Mouse (Mus musculus): Measurements from ENCODE around the gene Cdca5. TPM values are rescaled to one million over a fixed set of nuclear protein-coding genes. Genes with fewer than 3 reads are reported as not detected.

Cdca5 gene
- polyA plus RNA-seq, 1 experiment from 2014 or later: 2.5 TPM

DNA sequence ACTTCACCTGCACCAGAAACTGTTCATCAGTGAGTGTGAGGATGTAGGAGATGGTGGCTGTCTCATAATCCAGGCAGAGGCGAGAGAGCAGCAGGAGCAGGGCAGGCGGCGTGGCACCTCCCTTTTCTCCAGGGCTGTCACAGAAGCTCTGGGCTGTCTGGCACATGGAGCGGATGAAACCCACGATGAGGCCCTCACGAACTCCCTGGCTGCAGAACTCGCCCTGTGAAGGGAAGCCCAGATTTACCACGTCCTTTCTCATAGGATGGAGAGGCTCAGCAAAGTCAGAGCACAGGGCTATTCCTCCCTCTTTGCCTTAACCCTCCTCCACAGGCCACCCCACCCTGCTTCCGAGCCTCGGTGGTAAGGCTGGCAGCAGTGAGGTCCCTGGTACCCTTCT is 14.9 kb upstream of the Cdca5 start:
- Histone ChIP-seq H3K36me3 (ENCODE audit: inconsistent target) (peaks cover 18% of the 10 kb centered on the region; the same call in 1 of the 2 replicates), H3K27ac (no peak overlapping the region), H3K79me2 (ENCODE audit: inconsistent target) (peaks cover 22% of the 10 kb centered on the region), H3K4me3 (ENCODE audit: inconsistent target) (no peak overlapping the region)
- WGBS (ENCODE audit: missing documents): 89% methylated on average over 8 of the region's 10 CpGs

- Histone ChIP-seq H3K27ac (no peak overlapping the region), H3K36me3 (ENCODE audit: inconsistent target) (peaks cover 18% of the 10 kb centered on the region; the same call in 1 of the 2 replicates), H3K4me3 (ENCODE audit: inconsistent target) (no peak overlapping the region), H3K79me2 (ENCODE audit: inconsistent target) (peaks cover 30% of the 10 kb centered on the region)
- 93% methylated on average over 31 of the region's 31 CpGs for WGBS (ENCODE audit: missing documents)
Observed at GRCm38 (mm10) chr19:6070571-6071250, 14.1 kb upstream of the Cdca5 start.

DNA sequence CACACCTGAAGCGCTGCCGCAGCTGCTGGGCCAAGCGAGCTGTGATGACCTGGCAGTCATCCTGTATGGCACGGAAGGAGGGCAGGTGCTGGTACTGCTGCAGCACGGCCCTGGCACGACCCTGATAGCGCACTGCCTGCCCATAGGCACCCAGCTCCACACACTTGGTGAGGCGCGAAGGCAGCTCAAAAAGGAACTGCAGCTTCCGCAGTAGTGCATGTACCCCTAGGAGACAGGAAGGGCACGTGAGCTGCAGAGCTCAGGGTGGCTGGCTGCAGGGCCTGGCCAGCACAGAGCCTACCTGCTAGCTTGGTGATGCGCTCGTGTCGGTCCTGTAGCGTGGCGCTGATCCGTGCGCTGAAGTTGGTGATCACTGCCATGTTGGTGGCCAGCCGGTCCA is 13.5 kb upstream of the Cdca5 start:
- no peak overlapping the region for H3K4me3 ChIP-seq (ENCODE audit: inconsistent target)
- 60% methylated on average over 11 of the region's 19 CpGs for WGBS (ENCODE audit: missing documents)
- H3K79me2 ChIP-seq (ENCODE audit: inconsistent target): peaks cover 36% of the 10 kb centered on the region
- H3K36me3 ChIP-seq (ENCODE audit: inconsistent target): peaks cover 18% of the 10 kb centered on the region; the same call in 1 of the 2 replicates
- no peak overlapping the region for H3K27ac ChIP-seq

DNA sequence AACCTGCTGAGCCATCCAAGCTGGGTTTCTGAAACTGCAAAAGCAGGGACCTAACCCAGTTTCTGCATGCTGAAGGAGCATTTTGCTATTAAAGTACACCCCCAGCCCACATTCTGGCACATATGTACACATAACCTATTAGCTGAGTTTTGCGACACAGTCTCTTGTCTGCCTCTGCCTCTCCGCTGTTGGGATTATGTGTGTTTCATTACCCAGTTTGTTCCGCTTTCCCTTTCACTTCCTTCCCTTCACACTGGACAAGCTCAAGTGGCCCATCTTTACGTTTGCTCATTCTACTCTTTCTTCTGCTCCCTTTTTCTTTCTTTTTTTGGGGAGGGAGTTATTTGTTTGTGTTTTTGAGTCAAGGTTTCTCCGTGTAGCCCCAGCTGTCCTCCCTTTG is 10.9 kb upstream of the Cdca5 start:
- Histone ChIP-seq H3K27ac (peak overlapping the region; percentile 72), H3K4me3 (ENCODE audit: inconsistent target) (peak overlapping the region; percentile 7; the same call in 1 of the 2 replicates), H3K36me3 (ENCODE audit: inconsistent target) (peaks cover 14% of the 10 kb centered on the region; the same call in 1 of the 2 replicates), H3K79me2 (ENCODE audit: inconsistent target) (peaks cover 42% of the 10 kb centered on the region)
- 32% methylated on average over 5 of the region's 5 CpGs for WGBS (ENCODE audit: missing documents)

DNA sequence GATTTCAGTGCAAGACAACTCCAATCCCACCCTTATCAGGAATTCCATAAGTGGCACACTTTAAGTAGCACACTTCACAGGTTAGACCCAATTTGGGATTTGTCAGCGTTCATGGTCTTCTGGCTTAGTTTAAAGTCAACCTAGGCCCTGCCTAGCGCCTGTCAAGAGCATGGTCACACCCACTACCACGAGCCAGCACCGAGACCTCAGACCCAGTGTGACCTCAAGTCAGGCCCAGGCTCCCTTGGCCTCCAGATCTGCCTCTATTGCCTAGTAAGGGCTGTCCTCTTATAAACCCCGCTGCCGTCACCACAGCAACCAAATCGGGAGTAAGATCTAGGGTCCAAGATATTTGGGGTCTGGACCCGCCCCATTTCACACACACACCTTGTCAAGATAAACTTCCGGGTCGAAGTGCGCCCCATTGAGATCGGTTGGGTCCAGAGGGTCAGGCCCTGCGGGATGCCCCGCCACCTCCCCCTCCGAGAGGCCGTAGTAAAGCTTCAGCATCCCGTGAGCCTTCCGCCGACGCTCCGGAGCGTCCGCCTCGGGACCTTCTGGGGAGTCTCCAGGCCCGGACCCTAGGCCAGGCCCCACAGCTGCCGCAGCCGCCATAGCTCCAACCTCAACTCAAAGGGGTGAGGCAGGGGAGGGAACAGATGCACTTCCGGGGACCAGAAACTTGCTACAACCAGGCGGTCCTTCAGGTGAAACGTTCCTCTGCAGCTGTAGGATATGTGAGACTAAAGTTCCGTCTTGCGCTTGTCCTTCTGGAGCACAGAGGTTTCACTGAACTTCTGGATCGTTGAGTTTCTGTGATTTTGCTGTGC is 8.0 kb upstream of the Cdca5 start, which contains the start of gene Vps51:
TSS of gene Vps51 (minus strand) at position 668 of the 830 bp plus-strand sequence.
- peaks cover 15% of the 10 kb centered on the region for H3K36me3 ChIP-seq (ENCODE audit: inconsistent target)
- peak within 1 kb of the TSS; percentile 54 for H3K27ac ChIP-seq
- peaks cover 42% of the 10 kb centered on the region for H3K79me2 ChIP-seq (ENCODE audit: inconsistent target)
- 2% methylated on average over 31 of the region's 33 CpGs for WGBS (ENCODE audit: missing documents)
- peak within 1 kb of the TSS; percentile 89 for H3K4me3 ChIP-seq (ENCODE audit: inconsistent target)

GRCm38 (mm10) chr19:6079983-6080480 is 4.8 kb upstream of the Cdca5 start, which contains the start of gene Tmem262:
Tmem262 (plus strand) TSS chr19:6080033.
- 93% methylated on average over 12 of the region's 12 CpGs for WGBS (ENCODE audit: missing documents)
- H3K79me2 ChIP-seq (ENCODE audit: inconsistent target): peaks cover 47% of the 10 kb centered on the region
- H3K27ac ChIP-seq: no peak within 1 kb of the TSS
- H3K36me3 ChIP-seq (ENCODE audit: inconsistent target): peaks cover 26% of the 10 kb centered on the region
- H3K4me3 ChIP-seq (ENCODE audit: inconsistent target): no peak within 1 kb of the TSS

GRCm38 (mm10) chr19:6082156-6082555 is 2.6 kb upstream of the Cdca5 start, which contains the start of gene Gm28374:
Gm28374 (minus strand) TSS chr19:6082256.
- no peak within 1 kb of the TSS for H3K27ac ChIP-seq
- H3K79me2 ChIP-seq (ENCODE audit: inconsistent target): peaks cover 49% of the 10 kb centered on the region
- H3K36me3 ChIP-seq (ENCODE audit: inconsistent target): peaks cover 26% of the 10 kb centered on the region
- H3K4me3 ChIP-seq (ENCODE audit: inconsistent target): no peak within 1 kb of the TSS
- WGBS (ENCODE audit: missing documents): 89% methylated on average over 9 of the region's 9 CpGs

- Histone ChIP-seq H3K4me3 (ENCODE audit: inconsistent target) (peak overlapping the region; percentile 96), H3K36me3 (ENCODE audit: inconsistent target) (peaks cover 20% of the 10 kb centered on the region), H3K79me2 (ENCODE audit: inconsistent target) (peaks cover 81% of the 10 kb centered on the region), H3K27ac (peak overlapping the region; percentile 64)
- 2% methylated on average over 17 of the region's 17 CpGs for WGBS (ENCODE audit: missing documents)
Observed at GRCm38 (mm10) chr19:6085417-6085879, 665 bp downstream of the Cdca5 start.

GRCm38 (mm10) chr19:6088841-6089240 is 4.1 kb downstream of the Cdca5 start:
- peaks cover 81% of the 10 kb centered on the region for H3K79me2 ChIP-seq (ENCODE audit: inconsistent target)
- H3K4me3 ChIP-seq (ENCODE audit: inconsistent target): no peak overlapping the region
- H3K36me3 ChIP-seq (ENCODE audit: inconsistent target): no peaks in the 10 kb centered on the region
- H3K27ac ChIP-seq: no peak overlapping the region
- 96% methylated on average over 13 of the region's 13 CpGs for WGBS (ENCODE audit: missing documents)

DNA sequence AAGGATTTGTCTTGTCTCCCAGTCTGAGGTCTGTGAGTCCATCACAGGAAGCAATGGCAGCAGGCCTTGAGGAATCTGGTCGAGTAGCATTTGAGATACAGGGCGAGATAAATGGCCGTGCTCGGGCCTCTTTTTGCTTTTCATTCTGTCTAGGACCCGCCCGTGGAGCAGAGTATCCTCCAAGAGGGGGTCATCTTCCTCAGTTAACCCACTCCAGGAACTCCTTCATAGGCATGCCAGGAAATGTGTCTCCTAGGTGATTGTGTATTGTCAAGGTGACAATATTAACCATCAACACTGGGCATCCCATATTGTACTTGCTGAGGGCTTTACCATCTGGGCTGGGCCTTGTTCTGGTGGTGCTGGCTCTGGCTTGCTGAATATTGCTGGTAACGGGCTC is 9.3 kb downstream of the Cdca5 start, which contains the start of gene AC131692.1:
TSS of gene AC131692.1 (plus strand) at position 301 of the 400 bp plus-strand sequence.
- Histone ChIP-seq H3K4me3 (ENCODE audit: inconsistent target) (no peak within 1 kb of the TSS), H3K79me2 (ENCODE audit: inconsistent target) (peaks cover 33% of the 10 kb centered on the region; the same call in 1 of the 2 replicates), H3K27ac (no peak within 1 kb of the TSS), H3K36me3 (ENCODE audit: inconsistent target) (no peaks in the 10 kb centered on the region)
- WGBS (ENCODE audit: missing documents): 93% methylated on average over 7 of the region's 7 CpGs

- Histone ChIP-seq H3K4me3 (ENCODE audit: inconsistent target) (no peak overlapping the region), H3K36me3 (ENCODE audit: inconsistent target) (no peaks in the 10 kb centered on the region), H3K79me2 (ENCODE audit: inconsistent target) (no peaks in the 10 kb centered on the region), H3K27ac (no peak overlapping the region)
- WGBS (ENCODE audit: missing documents): 54% methylated on average over 3 of the region's 3 CpGs
Observed at GRCm38 (mm10) chr19:6097847-6098246, 13.1 kb downstream of the Cdca5 start.

DNA sequence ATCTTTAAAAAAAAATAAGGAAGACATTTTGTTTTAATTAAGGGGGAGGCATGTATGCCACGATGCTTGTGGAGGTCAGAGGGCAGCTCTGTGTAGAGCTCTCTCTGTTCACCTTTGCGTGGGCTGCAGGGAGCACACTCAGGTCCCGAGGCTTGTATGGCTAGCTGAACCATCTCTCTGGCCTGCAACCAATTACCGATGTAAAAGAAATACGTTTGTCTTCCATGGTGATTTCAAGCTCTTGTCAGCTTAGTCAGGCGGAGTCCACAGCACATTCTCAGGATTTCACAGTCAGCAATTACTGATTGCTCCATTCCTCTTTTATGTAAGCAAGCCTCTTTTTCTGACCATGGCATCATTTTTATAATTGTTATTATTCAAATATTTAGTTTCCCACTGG is 16.4 kb downstream of the Cdca5 start:
- no peak overlapping the region for H3K27ac ChIP-seq
- H3K79me2 ChIP-seq (ENCODE audit: inconsistent target): no peaks in the 10 kb centered on the region
- no peak overlapping the region for H3K4me3 ChIP-seq (ENCODE audit: inconsistent target)
- no peaks in the 10 kb centered on the region for H3K36me3 ChIP-seq (ENCODE audit: inconsistent target)
- 95% methylated on average over 6 of the region's 6 CpGs for WGBS (ENCODE audit: missing documents)

GRCm38 (mm10) chr19:6102169-6102853 is 17.5 kb downstream of the Cdca5 start:
- H3K36me3 ChIP-seq (ENCODE audit: inconsistent target): no peaks in the 10 kb centered on the region
- WGBS (ENCODE audit: missing documents): 81% methylated on average over 6 of the region's 6 CpGs
- no peaks in the 10 kb centered on the region for H3K79me2 ChIP-seq (ENCODE audit: inconsistent target)
- H3K4me3 ChIP-seq (ENCODE audit: inconsistent target): no peak overlapping the region
- H3K27ac ChIP-seq: no peak overlapping the region

- no peaks in the 10 kb centered on the region for H3K36me3 ChIP-seq (ENCODE audit: inconsistent target)
- no peak overlapping the region for H3K27ac ChIP-seq
- H3K79me2 ChIP-seq (ENCODE audit: inconsistent target): no peaks in the 10 kb centered on the region
- 94% methylated on average over 4 of the region's 4 CpGs for WGBS (ENCODE audit: missing documents)
- no peak overlapping the region for H3K4me3 ChIP-seq (ENCODE audit: inconsistent target)
Observed at GRCm38 (mm10) chr19:6104476-6104875, 19.7 kb downstream of the Cdca5 start.
